Mouse (Mus musculus): ENCODE data around the gene Olfr115.

The Olfr115 gene

DNA sequence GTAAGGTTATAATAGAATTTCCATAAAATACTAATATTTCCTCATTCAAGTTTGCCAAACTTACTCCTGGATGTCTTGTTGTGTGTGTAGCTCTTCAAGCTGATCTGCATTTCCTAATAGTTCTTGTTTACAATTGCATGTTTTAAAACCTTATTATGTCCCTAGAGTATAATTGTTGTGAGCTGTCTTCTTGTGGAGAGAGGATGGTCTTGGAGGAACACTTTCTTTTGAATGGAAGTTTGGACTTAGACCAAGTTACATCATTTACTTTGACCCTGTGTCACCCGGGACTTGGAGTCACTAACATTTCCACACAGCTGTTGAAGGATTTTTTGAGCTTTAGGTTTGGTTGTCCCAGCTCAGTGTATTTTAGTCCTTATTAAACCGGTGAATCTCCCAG is at the start of gene Olfr115, which contains the start of gene Olfr116:
Gene Olfr115, minus strand, starts transcription at position 101 of the 400 bp plus-strand sequence.
Gene Olfr116, minus strand, starts transcription at position 191 of the 400 bp plus-strand sequence.
- no peak for DNase-seq

DNA sequence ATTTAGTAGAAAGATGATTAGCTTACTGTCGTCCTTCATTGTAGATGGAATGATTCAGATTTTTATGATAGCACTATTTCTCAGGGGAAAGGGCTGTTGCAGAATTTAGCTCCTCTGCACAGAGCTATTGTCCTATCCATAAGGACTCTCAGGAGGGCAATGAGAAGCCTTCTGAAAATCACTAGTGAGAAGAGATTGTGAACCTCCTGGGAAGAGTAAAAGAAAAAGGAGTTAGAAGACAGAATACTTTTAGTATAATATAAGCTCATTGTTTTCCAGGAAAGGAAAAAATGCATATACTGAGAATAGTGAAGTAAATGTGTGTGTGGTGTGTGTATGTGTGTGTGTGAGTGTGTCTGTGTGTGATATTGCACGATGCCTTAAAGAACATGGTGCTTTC is 39.8 kb upstream of the Olfr115 start, which contains the start of gene Olfr118:
Gene Olfr118, plus strand, starts transcription at position 301 of the 400 bp plus-strand sequence.
- no peak for DNase-seq

GRCm38 (mm10) chr17:37663682-37664081 is 36.8 kb upstream of the Olfr115 start, which contains the start of gene Olfr117:
TSS of gene Olfr117 (minus strand) at chr17:37663782.
- DNase-seq, result no peak

DNA sequence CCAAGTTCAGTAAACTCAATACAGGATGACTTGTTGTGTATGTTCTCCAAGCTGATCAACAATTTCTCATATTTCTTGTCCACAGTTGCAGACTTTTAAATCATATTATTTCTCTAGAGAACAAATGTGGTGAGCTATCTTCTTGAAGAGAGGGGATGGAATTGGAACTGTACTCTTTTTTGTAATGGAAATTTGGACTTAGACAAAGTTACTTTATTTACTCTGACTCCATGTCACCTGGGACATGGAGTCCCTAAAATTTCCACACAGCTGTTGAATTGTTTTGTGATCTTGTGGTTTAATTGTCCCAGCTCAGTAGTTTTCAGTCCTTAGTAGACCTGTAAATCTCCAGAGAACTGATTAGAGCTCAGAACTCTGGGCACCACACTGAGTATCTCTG is 34.3 kb downstream of the Olfr115 start, which contains the start of gene Olfr114:
Gene Olfr114, minus strand, starts transcription at position 101 of the 400 bp plus-strand sequence.
- DNase-seq, result no peak

DNA sequence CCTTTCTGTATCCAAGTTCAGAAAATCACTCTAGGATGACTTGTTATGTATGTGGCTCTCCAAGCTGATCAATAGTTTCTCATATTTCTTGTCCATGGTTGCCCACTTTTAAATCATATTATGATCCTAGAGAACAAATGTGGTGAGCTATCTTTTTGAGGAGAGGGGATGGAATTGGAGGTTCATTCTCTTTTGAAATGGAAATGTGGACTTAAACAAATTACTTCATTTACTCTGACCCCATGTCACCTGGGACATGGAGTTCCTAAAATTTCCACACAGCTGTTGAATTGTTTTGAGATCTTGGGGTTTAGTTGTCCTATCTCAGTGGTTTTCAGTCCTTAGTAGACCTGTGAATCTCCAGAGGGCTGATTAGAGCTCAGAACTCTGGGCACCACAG is 49.3 kb downstream of the Olfr115 start, which contains the start of gene Olfr113:
Gene Olfr113, minus strand, starts transcription at position 101 of the 400 bp plus-strand sequence.
- no peak for DNase-seq

GRCm38 (mm10) chr17:37569351-37569750 is 57.6 kb downstream of the Olfr115 start, which contains the start of gene Olfr112:
TSS of gene Olfr112 (minus strand) at chr17:37569451.
- DNase-seq, result no peak
